In genomic region chr3:89195979-89196877, GRCm38 (mm10) we compare ENCODE assay signal across 8 mouse cellular contexts. TPM values are rescaled to one million over a fixed set of nuclear protein-coding genes. Genes with fewer than 3 reads are reported as not detected.
DNase-seq lines count a peak whose midpoint lies in the region; ATAC-seq lines count a peak whose summit lies in the region.

No protein-coding gene starts in this region.

- peak overlapping the region; percentile 84 for H3K27ac ChIP-seq in hindbrain, embryonic 14.5 days
- peak overlapping the region; percentile 39 for H3K27ac ChIP-seq in macrophage

- H3K4me3 ChIP-seq in hindbrain, embryonic 14.5 days (replicated peaks; ENCODE audit: low read length) = peak overlapping the region; percentile 33
- H3K4me3 ChIP-seq in macrophage (ENCODE audit: inconsistent target) = peak overlapping the region; percentile 39

- 6% methylated on average over 33 of the region's 33 CpGs for WGBS in hindbrain, embryonic 14.5 days
- WGBS in macrophage (ENCODE audit: missing documents) = 10% methylated on average over 33 of the region's 33 CpGs

- H3K79me2 ChIP-seq in macrophage (ENCODE audit: inconsistent target) = no peaks in the 10 kb centered on the region

- peaks cover 9% of the 10 kb centered on the region for H3K4me1 ChIP-seq in hindbrain, embryonic 14.5 days (replicated peaks; ENCODE audit: control insufficient read depth, insufficient read depth, low read length)

- no peaks in the 10 kb centered on the region for H3K36me3 ChIP-seq in hindbrain, embryonic 14.5 days (replicated peaks; ENCODE audit: control insufficient read depth, insufficient read depth)
- no peaks in the 10 kb centered on the region for H3K36me3 ChIP-seq in macrophage (ENCODE audit: inconsistent target)

- no peaks in the 10 kb centered on the region for H3K9me3 ChIP-seq in hindbrain, embryonic 14.5 days (ENCODE audit: control insufficient read depth, low read length)

- H3K4me2 ChIP-seq in hindbrain, embryonic 14.5 days (replicated peaks) = peak overlapping the region; percentile 84

- peak overlapping the region; percentile 64 for H3K9ac ChIP-seq in hindbrain, embryonic 14.5 days

- peak; percentile 97 for DNase-seq in R1 (ENCODE audit: low read depth, low spot score)
- peak; percentile 82 to 93 for DNase-seq in cerebellum, postnatal 25 days
- peak; percentile 55 to 68 for DNase-seq in frontal cortex, postnatal 25 days (ENCODE audit: low spot score in 2 of 2)
- peak; percentile 84 for DNase-seq in hindbrain, embryonic 14.5 days (ENCODE audit: low spot score)
- DNase-seq in left cerebral cortex, adult 11 months (ENCODE audit: low spot score) = peak; percentile 75
- DNase-seq in right cerebral cortex, adult 18-20 months = peak; percentile 91
- peak; percentile 43 for DNase-seq in urinary bladder, postnatal 10 days (ENCODE audit: low spot score)

- H3K27me3 ChIP-seq in hindbrain, embryonic 14.5 days (ENCODE audit: control insufficient read depth, insufficient read depth, low read length) = no peaks in the 10 kb centered on the region

- ATAC-seq in hindbrain, embryonic 14.5 days (ENCODE audit: low FRiP score) = peak; percentile 95

RNA-seq across cellular contexts. Expression of gene Gba, which starts 6.5 kb away (rescaled TPM):
- polyA plus RNA-seq in hindbrain, embryonic 14.5 days (2014; fragmentation: Nextera tagmentation; extraction: Ambion mirVana) = 45.7 and 48.8 TPM in 2 replicates
- 100 to 1,000 TPM in 25 of 26 experiments, 10 to 100 TPM in 1; 94.8 to 225 (median 139) TPM for total RNA-seq in macrophage (2018; cell fraction: chromatin; rRNA removed)
- 100 to 1,000 TPM; 167 to 269 (median 214) TPM for total RNA-seq in macrophage (2018; cell fraction: cytosol; rRNA removed)
- 100 to 1,000 TPM; 126 to 313 (median 238) TPM for total RNA-seq in macrophage (2018; cell fraction: nucleus; rRNA removed)
- polyA plus RNA-seq in macrophage (2018) = 205 to 294 TPM (median 220 TPM) in 3 replicates

RNA-seq across cellular contexts. Expression of gene Fam189b, which starts 13.3 kb away (rescaled TPM):
- polyA plus RNA-seq in hindbrain, embryonic 14.5 days (2014; fragmentation: Nextera tagmentation; extraction: Ambion mirVana) = 32.9 and 33.3 TPM in 2 replicates
- total RNA-seq in macrophage (2018; cell fraction: chromatin; rRNA removed) = 10 to 100 TPM in 1 of 26 experiments, 1 to 10 TPM in 21, under 1 TPM in 4; 0.31 to 12.9 (median 3.6) TPM
- 1 to 10 TPM; 1.3 to 6.5 (median 3.0) TPM for total RNA-seq in macrophage (2018; cell fraction: cytosol; rRNA removed)
- 1 to 10 TPM in 24 of 26 experiments, under 1 TPM in 2; 0.71 to 9.0 (median 3.4) TPM for total RNA-seq in macrophage (2018; cell fraction: nucleus; rRNA removed)
- polyA plus RNA-seq in macrophage (2018) = 1.1 to 4.4 TPM (median 1.9 TPM) in 3 replicates

RNA-seq across cellular contexts. Expression of gene Thbs3, which starts 18.8 kb away (rescaled TPM):
- 29.0 and 31.0 TPM in 2 replicates for polyA plus RNA-seq in hindbrain, embryonic 14.5 days (2014; fragmentation: Nextera tagmentation; extraction: Ambion mirVana)
- total RNA-seq in macrophage (2018; cell fraction: chromatin; rRNA removed) = 1 to 10 TPM in 24 of 26 experiments, under 1 TPM in 2; 0.68 to 10.0 (median 3.3) TPM
- total RNA-seq in macrophage (2018; cell fraction: cytosol; rRNA removed) = under 1 TPM in 18 of 26 experiments, not detected in 8; 0.05 to 0.68 (median 0.23) TPM
- total RNA-seq in macrophage (2018; cell fraction: nucleus; rRNA removed) = 1 to 10 TPM in 16 of 26 experiments, under 1 TPM in 10; 0.31 to 4.4 (median 1.5) TPM
- 0.17 to 0.68 TPM (median 0.34 TPM) in 3 replicates for polyA plus RNA-seq in macrophage (2018)

RNA-seq across cellular contexts. Expression of gene Scamp3, which starts 19.0 kb away (rescaled TPM):
- polyA plus RNA-seq in hindbrain, embryonic 14.5 days (2014; fragmentation: Nextera tagmentation; extraction: Ambion mirVana) = 128 and 134 TPM in 2 replicates
- 10 to 100 TPM; 27.7 to 92.8 (median 47.6) TPM for total RNA-seq in macrophage (2018; cell fraction: chromatin; rRNA removed)
- 10 to 100 TPM; 51.9 to 84.5 (median 66.7) TPM for total RNA-seq in macrophage (2018; cell fraction: cytosol; rRNA removed)
- total RNA-seq in macrophage (2018; cell fraction: nucleus; rRNA removed) = 10 to 100 TPM; 30.4 to 74.0 (median 45.9) TPM
- polyA plus RNA-seq in macrophage (2018) = 79.6 to 84.3 TPM (median 80.5 TPM) in 3 replicates

RNA-seq across cellular contexts. Expression of gene Mtx1, which starts 30.7 kb away (rescaled TPM):
- polyA plus RNA-seq in hindbrain, embryonic 14.5 days (2014; fragmentation: Nextera tagmentation; extraction: Ambion mirVana) = 144 and 148 TPM in 2 replicates
- 10 to 100 TPM; 15.2 to 85.6 (median 46.7) TPM for total RNA-seq in macrophage (2018; cell fraction: chromatin; rRNA removed)
- 10 to 100 TPM; 41.9 to 74.6 (median 63.6) TPM for total RNA-seq in macrophage (2018; cell fraction: cytosol; rRNA removed)
- 10 to 100 TPM; 27.0 to 68.5 (median 49.9) TPM for total RNA-seq in macrophage (2018; cell fraction: nucleus; rRNA removed)
- polyA plus RNA-seq in macrophage (2018) = 55.2 to 102 TPM (median 79.3 TPM) in 3 replicates

Comparison
In these comparisons a context has a peak if more than half of its experiments do, and no peak if none do; other contexts are left out.
1. Peak in every context shown above with its lines: DNase-seq, ATAC-seq, H3K4me3 ChIP-seq and H3K27ac ChIP-seq.
2. DNase-seq: peak in every context shown above with its lines; median percentile 97 in R1; 91 in right cerebral cortex, adult 18-20 months; 88 in cerebellum, postnatal 25 days; 84 in hindbrain, embryonic 14.5 days; 75 in left cerebral cortex, adult 11 months; 62 in frontal cortex, postnatal 25 days; 43 in urinary bladder, postnatal 10 days.
3. RNA of gene Thbs3, which starts 18.8 kb away (polyA plus RNA-seq): 29.0 to 31.0 TPM in hindbrain, embryonic 14.5 days; 0.17 to 0.68 TPM in macrophage; every median in the first group is over 10 times any median in the second.